Mouse (Mus musculus): ENCODE results near the gene Asap2.

The Asap2 gene

GRCm38 (mm10) chr12:21166884-21167575 is 176.8 kb downstream of the Asap2 start:
- no peak for DNase-seq (ENCODE audit: low spot score in 2 of 2)

- DNase-seq (ENCODE audit: low spot score in 2 of 2): no peak
Measured at GRCm38 (mm10) chr12:21167741-21168140, 177.5 kb downstream of the Asap2 start.

GRCm38 (mm10) chr12:21168149-21168548 is 177.9 kb downstream of the Asap2 start:
- DNase-seq (ENCODE audit: low spot score in 2 of 2): no peak

- peak in 1 of 2 experiments; percentile 10 for DNase-seq (ENCODE audit: low spot score in 2 of 2)
Measured at GRCm38 (mm10) chr12:21171776-21172490, 181.7 kb downstream of the Asap2 start.

- DNase-seq (ENCODE audit: low spot score in 2 of 2): no peak
Measured at GRCm38 (mm10) chr12:21173847-21174412, 183.7 kb downstream of the Asap2 start.

- no peak for DNase-seq (ENCODE audit: low spot score in 2 of 2)
Measured at GRCm38 (mm10) chr12:21176399-21176798, 186.1 kb downstream of the Asap2 start.

- no peak for DNase-seq (ENCODE audit: low spot score in 2 of 2)
Measured at GRCm38 (mm10) chr12:21177123-21177698, 187.0 kb downstream of the Asap2 start.

- DNase-seq (ENCODE audit: low spot score in 2 of 2): no peak
Measured at GRCm38 (mm10) chr12:21180091-21180490, 189.8 kb downstream of the Asap2 start.

GRCm38 (mm10) chr12:21182786-21183185 is 192.5 kb downstream of the Asap2 start:
- no peak for DNase-seq (ENCODE audit: low spot score in 2 of 2)

GRCm38 (mm10) chr12:21183321-21183720 is 193.1 kb downstream of the Asap2 start:
- DNase-seq (ENCODE audit: low spot score in 2 of 2): no peak

- DNase-seq (ENCODE audit: low spot score in 2 of 2): no peak
Measured at GRCm38 (mm10) chr12:21186145-21186544, 195.9 kb downstream of the Asap2 start.

GRCm38 (mm10) chr12:21188880-21189279 is 198.6 kb downstream of the Asap2 start:
- no peak for DNase-seq (ENCODE audit: low spot score in 2 of 2)

- DNase-seq (ENCODE audit: low spot score in 2 of 2): no peak
Measured at GRCm38 (mm10) chr12:21191546-21191945, 201.3 kb downstream of the Asap2 start.

- DNase-seq (ENCODE audit: low spot score in 2 of 2): no peak
Measured at GRCm38 (mm10) chr12:21195497-21195896, 205.2 kb downstream of the Asap2 start.

- no peak for DNase-seq (ENCODE audit: low spot score in 2 of 2)
Measured at GRCm38 (mm10) chr12:21196420-21196819, 206.2 kb downstream of the Asap2 start.

- DNase-seq (ENCODE audit: low spot score in 2 of 2): no peak
Measured at GRCm38 (mm10) chr12:21200613-21201012, 210.4 kb downstream of the Asap2 start.

- no peak for DNase-seq (ENCODE audit: low spot score in 2 of 2)
Measured at GRCm38 (mm10) chr12:21201485-21202269, 211.4 kb downstream of the Asap2 start.

GRCm38 (mm10) chr12:21204701-21205312 is 214.5 kb downstream of the Asap2 start:
- DNase-seq (ENCODE audit: low spot score in 2 of 2): peak in 1 of 2 experiments; percentile 11

- DNase-seq (ENCODE audit: low spot score in 2 of 2): no peak
Measured at GRCm38 (mm10) chr12:21205799-21206198, 215.5 kb downstream of the Asap2 start.

GRCm38 (mm10) chr12:21207422-21207821 is 217.2 kb downstream of the Asap2 start:
- DNase-seq (ENCODE audit: low spot score in 2 of 2): no peak

- DNase-seq (ENCODE audit: low spot score in 2 of 2): no peak
Measured at GRCm38 (mm10) chr12:21208172-21208795, 218.0 kb downstream of the Asap2 start.

All from spleen, postnatal 14 days (tissue).